Mouse (Mus musculus) limb, embryonic 14.5 days (tissue): ENCODE measurements around the gene Gsc. TPM values are rescaled to one million over a fixed set of nuclear protein-coding genes. Genes with fewer than 3 reads are reported as not detected.
A peak's percentile ranks its signal among the peaks of the same experiment; 100 is the strongest.

Experiments
- ATAC-seq: fragments of 200-750 bp; cut with Nextera tagmentation; 2 replicates; pipeline ENCODE4 v1.8.0; 2017; ENCODE audit warnings: low read depth, moderate number of reproducible peaks, moderate TSS enrichment; ENCODE audit not compliant: low FRiP score
- DNase-seq: peaks from one replicate; pipeline ENCODE4 v3.0.0-alpha.2; 2015; ENCODE audit warnings: low spot score
- H3K27ac ChIP-seq: fragments of 300-500 bp; sonication (generic); replicated peaks from 2 replicates; pipeline ENCODE4 v1.5.1; 2014; ENCODE audit warnings: low read depth, mild to moderate bottlenecking, low read length, moderate library complexity, mixed read lengths
- H3K27me3 ChIP-seq: fragments of 300-500 bp; sonication (generic); 2 replicates; pipeline ENCODE4 v1.6.1; 2014; ENCODE audit warnings: low read length, mixed read lengths; ENCODE audit not compliant: control insufficient read depth, insufficient read depth
- H3K36me3 ChIP-seq: fragments of 300-500 bp; sonication (generic); 2 replicates; pipeline ENCODE4 v1.6.1; 2014; ENCODE audit warnings: mild to moderate bottlenecking, low read length, moderate library complexity, mixed read lengths; ENCODE audit not compliant: control insufficient read depth, insufficient read depth
- H3K4me1 ChIP-seq: fragments of 300-500 bp; sonication (generic); 2 replicates; pipeline ENCODE4 v1.6.1; 2014; ENCODE audit warnings: antibody characterized with exemption, low read length, mixed read lengths; ENCODE audit not compliant: control insufficient read depth, insufficient read depth
- H3K4me2 ChIP-seq: fragments of 300-500 bp; sonication (generic); replicated peaks from 2 replicates; pipeline ENCODE4 v1.6.1; 2014; ENCODE audit warnings: low read depth, mild to moderate bottlenecking, low read length, moderate library complexity; ENCODE audit not compliant: severe bottlenecking
- H3K4me3 ChIP-seq: fragments of 300-500 bp; sonication (generic); replicated peaks from 2 replicates; pipeline ENCODE4 v1.5.1; 2014; ENCODE audit warnings: low read length
- H3K9ac ChIP-seq: fragments of 300-500 bp; sonication (generic); 2 replicates; pipeline ENCODE4 v1.6.1; 2014; ENCODE audit warnings: mild to moderate bottlenecking, low read depth, low read length, moderate library complexity; ENCODE audit not compliant: severe bottlenecking
- H3K9me3 ChIP-seq: fragments of 300-500 bp; sonication (generic); 2 replicates; pipeline ENCODE4 v1.6.1; 2016; ENCODE audit warnings: low read length; ENCODE audit not compliant: control insufficient read depth
- POLR2A ChIP-seq: fragments of 200-500 bp; IDR thresholded peaks from 2 replicates; pipeline ENCODE4 v1.8.0; 2012; ENCODE audit warnings: inconsistent platforms, mild to moderate bottlenecking, moderate library complexity, borderline replicate concordance; ENCODE audit not compliant: insufficient read depth, insufficient read length; ENCODE audit errors: extremely low read depth
- WGBS: fragments of 180-500 bp; shearing (Covaris S2); extraction: QIAGEN DNeasy Blood & Tissue Kit; methylation state at CpG from one replicate; pipeline ENCODE4 v1.1.7; 2014; 5-methylcytosine and 5-hydroxymethylcytosine counted together
- polyA plus RNA-seq, 2 experiments: library from polyadenylated mRNA; depleted of rRNA in 1 of 2; stranded (reverse) in 1 of 2; unstranded in 1 of 2; fragments of >200 nt; fragmentation: Nextera tagmentation in 1 of 2; extraction: Ambion mirVana in 1 of 2; gene quantifications; 2 replicates each; pipeline versions ENCODE4 v1.2.1 to v1.2.3; 2012 to 2014

The Gsc gene
- polyA plus RNA-seq, 2 experiments = 9.7 to 17.7 TPM

GRCm38 (mm10) chr12:104443716-104444115, 29.4 kb downstream of the Gsc start:
- H3K27me3 ChIP-seq = peaks cover 5% of the 10 kb centered on the region; the same call in 1 of the 2 replicates
- H3K36me3 ChIP-seq = no peaks in the 10 kb centered on the region
- 89% methylated on average over 11 of the region's 11 CpGs for WGBS
- no peak for ATAC-seq
- TF ChIP-seq POLR2A = no peak
- no peak overlapping the region for H3K4me2 ChIP-seq
- DNase-seq = no peak
- no peak overlapping the region for H3K9ac ChIP-seq
- H3K27ac ChIP-seq = no peak overlapping the region
- no peaks in the 10 kb centered on the region for H3K9me3 ChIP-seq
- H3K4me1 ChIP-seq = peaks cover 3% of the 10 kb centered on the region; the same call in 1 of the 2 replicates
- no peak overlapping the region for H3K4me3 ChIP-seq

GRCm38 (mm10) chr12:104440087-104440760, 32.9 kb downstream of the Gsc start:
- H3K9me3 ChIP-seq = no peaks in the 10 kb centered on the region
- no peak for TF ChIP-seq POLR2A
- peak; percentile 74 for ATAC-seq
- H3K27me3 ChIP-seq = peaks cover 5% of the 10 kb centered on the region; the same call in 1 of the 2 replicates
- H3K9ac ChIP-seq = 0 out of 2 replicates have a peak overlapping the region, but pooled peaks have one; percentile 22
- H3K36me3 ChIP-seq = no peaks in the 10 kb centered on the region
- peak; percentile 81 for DNase-seq
- H3K27ac ChIP-seq = peak overlapping the region; percentile 30; the same call in 1 of the 2 replicates
- peaks cover 3% of the 10 kb centered on the region; the same call in 1 of the 2 replicates for H3K4me1 ChIP-seq
- whole genome bisulfite sequencing = 10% methylated on average over 22 of the region's 22 CpGs
- no peak overlapping the region for H3K4me2 ChIP-seq
- no peak overlapping the region for H3K4me3 ChIP-seq

GRCm38 (mm10) chr12:104433951-104434735, 39.0 kb downstream of the Gsc start:
- Histone ChIP-seq H3K4me3 (no peak overlapping the region), H3K9me3 (no peaks in the 10 kb centered on the region), H3K9ac (no peak overlapping the region), H3K4me2 (no peak overlapping the region), H3K36me3 (no peaks in the 10 kb centered on the region), H3K4me1 (no peaks in the 10 kb centered on the region), H3K27me3 (no peaks in the 10 kb centered on the region), H3K27ac (no peak overlapping the region)
- DNase-seq (no peak), ATAC-seq (no peak)
- no peak for TF ChIP-seq POLR2A
- WGBS = 59% methylated on average over 20 of the region's 20 CpGs

- no peak for TF ChIP-seq POLR2A
- Histone ChIP-seq H3K4me1 (no peaks in the 10 kb centered on the region), H3K9ac (no peak overlapping the region), H3K4me3 (no peak overlapping the region), H3K9me3 (no peaks in the 10 kb centered on the region), H3K27ac (no peak overlapping the region), H3K4me2 (no peak overlapping the region), H3K27me3 (no peaks in the 10 kb centered on the region), H3K36me3 (no peaks in the 10 kb centered on the region)
- no peak for DNase-seq
- WGBS = 54% methylated on average over 7 of the region's 7 CpGs
- ATAC-seq = no peak
These were observed 39.9 kb downstream of the Gsc start for GRCm38 (mm10) chr12:104433214-104433613.

- Histone ChIP-seq H3K36me3 (no peaks in the 10 kb centered on the region), H3K27me3 (no peaks in the 10 kb centered on the region), H3K9me3 (no peaks in the 10 kb centered on the region), H3K4me2 (no peak overlapping the region), H3K4me1 (no peaks in the 10 kb centered on the region), H3K27ac (no peak overlapping the region), H3K4me3 (no peak overlapping the region), H3K9ac (no peak overlapping the region)
- ATAC-seq (no peak), DNase-seq (no peak)
- WGBS = 53% methylated on average over 10 of the region's 10 CpGs
- TF ChIP-seq POLR2A = no peak
These were observed 41.8 kb downstream of the Gsc start for GRCm38 (mm10) chr12:104431359-104431758.
